Mouse (Mus musculus) ES-Bruce4 (cell line): Measurements from ENCODE around the gene Mrpl48. TPM values are rescaled to one million over a fixed set of nuclear protein-coding genes. Genes with fewer than 3 reads are reported as not detected.
"Not testable (repeated sequence)": the region's sequence is repeated elsewhere in the genome, so short reads cannot be mapped to it uniquely, and the experiment has no call there.

ENCODE experiments used
- H3K27ac ChIP-seq: 2 replicates; pipeline ENCODE4 v1.5.1; 2012; ENCODE audit warnings: low read length, inconsistent platforms; ENCODE audit not compliant: insufficient read depth
- H3K27me3 ChIP-seq: 2 replicates; pipeline ENCODE4 v1.6.1; 2012; ENCODE audit warnings: mild to moderate bottlenecking, low read length, inconsistent platforms; ENCODE audit not compliant: control insufficient read depth, poor library complexity, insufficient read depth, severe bottlenecking
- H3K36me3 ChIP-seq: 2 replicates; pipeline ENCODE4 v1.6.1; 2012; ENCODE audit warnings: inconsistent platforms, mild to moderate bottlenecking, low read length, moderate library complexity; ENCODE audit not compliant: control insufficient read depth, poor library complexity, insufficient read depth, severe bottlenecking
- H3K4me1 ChIP-seq: one replicate; pipeline ENCODE4 v1.8.1; 2011; ENCODE audit warnings: low read length; ENCODE audit not compliant: control insufficient read depth, insufficient read depth
- H3K4me3 ChIP-seq: 2 replicates; pipeline ENCODE4 v1.5.1; 2011; ENCODE audit warnings: low read depth, mild to moderate bottlenecking, low read length
- H3K9ac ChIP-seq: 2 replicates; pipeline ENCODE4 v1.6.1; 2012; ENCODE audit warnings: low read depth, mild to moderate bottlenecking, inconsistent platforms; ENCODE audit not compliant: poor library complexity, severe bottlenecking
- H3K9me3 ChIP-seq: replicated peaks from 2 replicates; pipeline ENCODE4 v1.6.1; 2012; ENCODE audit warnings: mild to moderate bottlenecking, low read length, inconsistent platforms; ENCODE audit not compliant: control insufficient read depth, poor library complexity, insufficient read depth, severe bottlenecking
- CTCF ChIP-seq: IDR thresholded peaks from one replicate; pipeline ENCODE4 v1.8.1; 2011; ENCODE audit warnings: low read depth, low read length
- EP300 ChIP-seq: IDR thresholded peaks from 2 replicates; pipeline ENCODE4 v1.6.1; 2011; ENCODE audit warnings: low read depth, low read length; ENCODE audit not compliant: insufficient read depth
- POLR2A ChIP-seq: IDR thresholded peaks from one replicate; pipeline ENCODE4 v1.8.1; 2011; ENCODE audit warnings: low read length; ENCODE audit not compliant: insufficient read depth
- polyA plus RNA-seq: library from polyadenylated mRNA; stranded (reverse); fragments of >200 nt; gene quantifications from 2 replicates; pipeline ENCODE4 v1.2.4, GENCODE M21; 2011; ENCODE audit warnings: low read depth; ENCODE audit not compliant: missing spikeins, insufficient read depth, insufficient read length

Mrpl48 gene
- polyA plus RNA-seq, 1 experiment: 57.4 TPM

GRCm38 (mm10) chr7:100567238-100567637 lies 40.9 kb downstream of the Mrpl48 start:
- not testable (repeated sequence) for H3K9ac ChIP-seq, H3K4me1 ChIP-seq, H3K27me3 ChIP-seq, H3K27ac ChIP-seq, H3K9me3 ChIP-seq, H3K4me3 ChIP-seq, H3K36me3 ChIP-seq
- peak; percentile 26 for TF ChIP-seq CTCF

GRCm38 (mm10) chr7:100561861-100562587 lies 46.1 kb downstream of the Mrpl48 start:
- no peaks in the 10 kb centered on the region for H3K9me3 ChIP-seq
- no peak overlapping the region for H3K9ac ChIP-seq
- no peaks in the 10 kb centered on the region for H3K4me1 ChIP-seq
- TF ChIP-seq EP300: no peak
- TF ChIP-seq CTCF: no peak
- TF ChIP-seq POLR2A: no peak
- no peaks in the 10 kb centered on the region for H3K27me3 ChIP-seq
- no peaks in the 10 kb centered on the region for H3K36me3 ChIP-seq
- H3K27ac ChIP-seq: no peak overlapping the region
- H3K4me3 ChIP-seq: no peak overlapping the region

- H3K27ac ChIP-seq: no peak overlapping the region
- H3K36me3 ChIP-seq: no peaks in the 10 kb centered on the region
- no peak overlapping the region for H3K4me3 ChIP-seq
- TF ChIP-seq POLR2A (no peak), CTCF (no peak), EP300 (no peak)
- no peaks in the 10 kb centered on the region for H3K9me3 ChIP-seq
- no peaks in the 10 kb centered on the region for H3K4me1 ChIP-seq
- H3K9ac ChIP-seq: no peak overlapping the region
- H3K27me3 ChIP-seq: no peaks in the 10 kb centered on the region
Observed at GRCm38 (mm10) chr7:100559331-100559730, 48.8 kb downstream of the Mrpl48 start.

GRCm38 (mm10) chr7:100557241-100557640 lies 50.9 kb downstream of the Mrpl48 start:
- H3K36me3 ChIP-seq: no peaks in the 10 kb centered on the region
- TF ChIP-seq CTCF: no peak
- no peak for TF ChIP-seq EP300
- TF ChIP-seq POLR2A: no peak
- H3K27me3 ChIP-seq: no peaks in the 10 kb centered on the region
- no peak overlapping the region for H3K9ac ChIP-seq
- H3K9me3 ChIP-seq: no peaks in the 10 kb centered on the region
- no peaks in the 10 kb centered on the region for H3K4me1 ChIP-seq
- H3K27ac ChIP-seq: no peak overlapping the region
- no peak overlapping the region for H3K4me3 ChIP-seq

GRCm38 (mm10) chr7:100555431-100555951 lies 52.6 kb downstream of the Mrpl48 start:
- Histone ChIP-seq H3K9me3 (no peaks in the 10 kb centered on the region), H3K27me3 (no peaks in the 10 kb centered on the region), H3K4me1 (no peaks in the 10 kb centered on the region), H3K4me3 (0 out of 2 replicates have a peak overlapping the region, but pooled peaks have one; percentile 1), H3K9ac (no peak overlapping the region), H3K36me3 (no peaks in the 10 kb centered on the region), H3K27ac (no peak overlapping the region)
- TF ChIP-seq CTCF (no peak), POLR2A (no peak), EP300 (no peak)

GRCm38 (mm10) chr7:100554939-100555338 lies 53.2 kb downstream of the Mrpl48 start:
- Histone ChIP-seq H3K4me3 (no peak overlapping the region), H3K27ac (no peak overlapping the region), H3K9me3 (no peaks in the 10 kb centered on the region), H3K4me1 (no peaks in the 10 kb centered on the region), H3K36me3 (no peaks in the 10 kb centered on the region), H3K27me3 (no peaks in the 10 kb centered on the region), H3K9ac (no peak overlapping the region)
- TF ChIP-seq EP300: no peak
- no peak for TF ChIP-seq CTCF
- no peak for TF ChIP-seq POLR2A
